ENCODE assay signal across 10 mouse cellular contexts in genomic region chr6:88235983-88236382, GRCm38 (mm10). TPM values are rescaled to one million over a fixed set of nuclear protein-coding genes. Genes with fewer than 3 reads are reported as not detected.
DNase-seq lines count a peak whose midpoint lies in the region; ATAC-seq and TF ChIP-seq lines count a peak whose summit lies in the region.
"Had no signal": no experiment of that assay in that cellular context is flagged by ENCODE, and none has a peak within 500 bp of the region (broad histone marks: within the 10 kb centered on the region; RNA-seq: fewer than 3 reads in every experiment).

No protein-coding gene starts in this region.

- peak overlapping the region; percentile 68 for H3K9ac ChIP-seq in heart, embryonic 13.5 days
- H3K9ac ChIP-seq in hindbrain, embryonic 12.5 days, result no peak overlapping the region
- H3K9ac ChIP-seq in midbrain, embryonic 15.5 days, result no peak overlapping the region

- no peak for TF ChIP-seq POLR2A in brain, embryonic 14.5 days (IDR thresholded peaks at IDR 0.05; ENCODE audit: borderline replicate concordance, extremely low read depth, insufficient read depth, insufficient read length, poor library complexity, severe bottlenecking)

- H3K9me3 ChIP-seq in heart, embryonic 13.5 days, result no peaks in the 10 kb centered on the region
- no peaks in the 10 kb centered on the region for H3K9me3 ChIP-seq in hindbrain, embryonic 12.5 days (replicated peaks)
- H3K9me3 ChIP-seq in midbrain, embryonic 15.5 days, result no peaks in the 10 kb centered on the region

- H3K4me1 ChIP-seq in heart, embryonic 13.5 days, result peaks cover 21% of the 10 kb centered on the region
- H3K4me1 ChIP-seq in hindbrain, embryonic 12.5 days, result peaks cover 14% of the 10 kb centered on the region
- peaks cover 7% of the 10 kb centered on the region for H3K4me1 ChIP-seq in midbrain, embryonic 15.5 days

- peak overlapping the region; percentile 63 for H3K4me2 ChIP-seq in heart, embryonic 13.5 days
- peak overlapping the region; percentile 46 for H3K4me2 ChIP-seq in hindbrain, embryonic 12.5 days (replicated peaks)
- peak overlapping the region; percentile 40 for H3K4me2 ChIP-seq in midbrain, embryonic 15.5 days

- no peak for DNase-seq in heart, adult 18-20 months
- DNase-seq in brain, embryonic 14.5 days (ENCODE audit: low read depth), result peak; percentile 78
- DNase-seq in spleen, postnatal 10 days (ENCODE audit: low spot score in 2 of 2), result no peak
- DNase-seq in layer of hippocampus, postnatal 25 days (ENCODE audit: extremely low spot score in 1 of 2, low spot score in 1 of 2), result no peak
- no peak for DNase-seq in frontal cortex, postnatal 25 days (ENCODE audit: low spot score in 2 of 2)

- WGBS in heart, embryonic 13.5 days, result 3% methylated on average over 17 of the region's 17 CpGs
- WGBS in hindbrain, embryonic 12.5 days, result 1% methylated on average over 17 of the region's 17 CpGs
- 0% methylated on average over 17 of the region's 17 CpGs for WGBS in midbrain, embryonic 15.5 days

- ATAC-seq in heart, embryonic 13.5 days (ENCODE audit: extremely low read depth, insufficient number of reproducible peaks, low FRiP score, low TSS enrichment), result no peak
- ATAC-seq in hindbrain, embryonic 12.5 days (ENCODE audit: low FRiP score), result peak; percentile 85
- ATAC-seq in midbrain, embryonic 15.5 days (replicated peaks), result peak; percentile 65

- H3K36me3 ChIP-seq in heart, embryonic 13.5 days, result no peaks in the 10 kb centered on the region
- H3K36me3 ChIP-seq in hindbrain, embryonic 12.5 days, result no peaks in the 10 kb centered on the region
- no peaks in the 10 kb centered on the region for H3K36me3 ChIP-seq in midbrain, embryonic 15.5 days (replicated peaks)

- peaks cover 88% of the 10 kb centered on the region for H3K27me3 ChIP-seq in heart, embryonic 13.5 days (replicated peaks)
- peaks cover 84% of the 10 kb centered on the region for H3K27me3 ChIP-seq in hindbrain, embryonic 12.5 days
- H3K27me3 ChIP-seq in midbrain, embryonic 15.5 days (replicated peaks), result 0 out of 2 replicates have a peak, but pooled peaks cover 3% of the 10 kb centered on the region

- H3K27ac ChIP-seq in heart, embryonic 13.5 days (replicated peaks), result no peak overlapping the region
- H3K27ac ChIP-seq in hindbrain, embryonic 12.5 days, result no peak overlapping the region
- H3K27ac ChIP-seq in midbrain, embryonic 15.5 days, result no peak overlapping the region

- TF ChIP-seq CTCF in brain, embryonic 14.5 days (IDR thresholded peaks at IDR 0.05; ENCODE audit: borderline replicate concordance, extremely low read depth, insufficient read depth, insufficient read length), result no peak

- H3K4me3 ChIP-seq in heart, embryonic 13.5 days, result peak overlapping the region; percentile 29
- H3K4me3 ChIP-seq in hindbrain, embryonic 12.5 days, result peak overlapping the region; percentile 12; the same call in 1 of the 2 replicates
- no peak overlapping the region for H3K4me3 ChIP-seq in midbrain, embryonic 15.5 days
- H3K4me3 ChIP-seq: erythroblast, embryonic 14.5 days had no signal

RNA-seq across cellular contexts. Expression of gene Dnajb8, which starts 13.9 kb away (rescaled TPM):
- polyA plus RNA-seq in heart, embryonic 13.5 days (2015; fragmentation: Nextera tagmentation; extraction: Ambion mirVana), result not detected in 2 replicates
- total RNA-seq in heart, adult 18-20 months (2021), result not detected
- not detected in 2 replicates for polyA plus RNA-seq in brain, embryonic 14.5 days (2012; rRNA removed)
- not detected in 2 replicates for polyA plus RNA-seq in hindbrain, embryonic 12.5 days (2016; fragmentation: Nextera tagmentation; extraction: Ambion mirVana)
- not detected in 2 replicates for polyA plus RNA-seq in midbrain, embryonic 15.5 days (2015; fragmentation: Nextera tagmentation; extraction: Ambion mirVana)
- total RNA-seq in layer of hippocampus, postnatal 25 days (2021), result not detected
- total RNA-seq: adrenal gland, postnatal 4 days had no signal
- polyA plus RNA-seq: erythroblast, embryonic 14.5 days had no signal

RNA-seq across cellular contexts. Expression of gene Gata2, which starts 42.3 kb away (rescaled TPM):
- 14.3 and 17.6 TPM in 2 replicates for polyA plus RNA-seq in heart, embryonic 13.5 days (2015; fragmentation: Nextera tagmentation; extraction: Ambion mirVana)
- 10 to 100 TPM; 18.1 to 23.4 TPM for total RNA-seq in heart, adult 18-20 months (2021)
- polyA plus RNA-seq in brain, embryonic 14.5 days (2012; rRNA removed), result 11.4 and 15.6 TPM in 2 replicates
- 29.4 and 43.6 TPM in 2 replicates for polyA plus RNA-seq in hindbrain, embryonic 12.5 days (2016; fragmentation: Nextera tagmentation; extraction: Ambion mirVana)
- polyA plus RNA-seq in midbrain, embryonic 15.5 days (2015; fragmentation: Nextera tagmentation; extraction: Ambion mirVana), result 20.7 and 20.9 TPM in 2 replicates
- total RNA-seq in layer of hippocampus, postnatal 25 days (2021), result 1 to 10 TPM; 4.7 to 6.2 TPM
